Mouse (Mus musculus): ENCODE data around the gene Lypd9.

GRCm38 (mm10) chr11:58437866-58438265 is 14.9 kb downstream of the Lypd9 start:
- TF ChIP-seq CTCF (IDR thresholded peaks at IDR 0.05; ENCODE audit: extremely low read depth, insufficient read depth, insufficient read length, insufficient replicate concordance), result no peak
- no peak for TF ChIP-seq POLR2A (IDR thresholded peaks at IDR 0.05; ENCODE audit: low read depth, low read length)
